35 mouse cellular contexts compared by ENCODE assay signal in genomic region chr13:103576856-103577255, GRCm38 (mm10).
"Had no signal": no experiment of that assay in that cellular context is flagged by ENCODE, and none has a peak within 500 bp of the region (broad histone marks: within the 10 kb centered on the region; RNA-seq: fewer than 3 reads in every experiment).

No protein-coding gene starts in this region.

- H3K9ac ChIP-seq: heart, embryonic 13.5 days; heart, embryonic 15.5 days; hindbrain, embryonic 12.5 days; hindbrain, embryonic 13.5 days; hindbrain, embryonic 14.5 days; hindbrain, embryonic 15.5 days; intestine, embryonic 15.5 days; kidney, embryonic 15.5 days had no signal

- H3K36me3 ChIP-seq: heart, embryonic 10.5 days; heart, embryonic 13.5 days; heart, embryonic 15.5 days; hindbrain, embryonic 10.5 days; hindbrain, embryonic 12.5 days; hindbrain, embryonic 13.5 days; hindbrain, embryonic 15.5 days; intestine, embryonic 15.5 days; kidney, embryonic 15.5 days had no signal

- H3K4me3 ChIP-seq: heart, embryonic 10.5 days; heart, embryonic 13.5 days; heart, embryonic 15.5 days; hindbrain, embryonic 10.5 days; hindbrain, embryonic 12.5 days; hindbrain, embryonic 13.5 days; hindbrain, embryonic 15.5 days; intestine, embryonic 15.5 days; kidney, embryonic 15.5 days; layer of hippocampus, adult 2 months; left cerebral cortex, adult 2 months had no signal

- H3K27me3 ChIP-seq: heart, embryonic 13.5 days; heart, embryonic 15.5 days; hindbrain, embryonic 12.5 days; hindbrain, embryonic 13.5 days; hindbrain, embryonic 15.5 days; intestine, embryonic 15.5 days; kidney, embryonic 15.5 days had no signal

- H3K4me2 ChIP-seq: heart, embryonic 11.5 days; heart, embryonic 13.5 days; heart, embryonic 15.5 days; hindbrain, embryonic 12.5 days; hindbrain, embryonic 13.5 days; hindbrain, embryonic 14.5 days; hindbrain, embryonic 15.5 days; intestine, embryonic 15.5 days; kidney, embryonic 15.5 days had no signal

- ATAC-seq: hindbrain, embryonic 16.5 days; hindbrain, postnatal 0 days; inflammation-experienced regulatory T-cells, adult 6 months; intestine, embryonic 15.5 days; intestine, embryonic 16.5 days; intestine, postnatal 0 days had no signal

- H3K4me1 ChIP-seq: heart, embryonic 10.5 days; heart, embryonic 13.5 days; heart, embryonic 15.5 days; hindbrain, embryonic 10.5 days; hindbrain, embryonic 12.5 days; hindbrain, embryonic 13.5 days; hindbrain, embryonic 15.5 days; intestine, embryonic 15.5 days; kidney, embryonic 15.5 days had no signal

- DNase-seq: heart, postnatal 10 days; heart, postnatal 14 days; heart, postnatal 36 days; heart, postnatal 4 days; kidney, adult 11 months; kidney, adult 18-20 months; kidney, adult 2 months; kidney, adult 8-10 months; kidney, adult 9 months; kidney, postnatal 10 days; kidney, postnatal 14 days; kidney, postnatal 25 days; kidney, postnatal 36 days; kidney, postnatal 4 days; layer of hippocampus, adult 9-11 months; layer of hippocampus, postnatal 36 days had no signal

- H3K27ac ChIP-seq: heart, embryonic 10.5 days; heart, embryonic 13.5 days; heart, embryonic 15.5 days; hindbrain, embryonic 10.5 days; hindbrain, embryonic 12.5 days; hindbrain, embryonic 13.5 days; hindbrain, embryonic 14.5 days; hindbrain, embryonic 15.5 days; hindbrain, postnatal 0 days; intestine, embryonic 15.5 days; kidney, embryonic 15.5 days; kidney, postnatal 0 days; layer of hippocampus, adult 2 months; left cerebral cortex, adult 2 months had no signal

- H3K9me3 ChIP-seq: heart, embryonic 10.5 days; heart, embryonic 13.5 days; heart, embryonic 15.5 days; hindbrain, embryonic 10.5 days; hindbrain, embryonic 12.5 days; hindbrain, embryonic 13.5 days; hindbrain, embryonic 15.5 days; intestine, embryonic 15.5 days; kidney, embryonic 15.5 days had no signal
